Mouse (Mus musculus) cerebellum, adult 2 months (tissue): ENCODE measurements at regions not wholly inside any gene's neighbourhood (a gene's known extent, or its start where the extent isn't known, plus 50 kb on each side); places are given as distances from the start of the nearest gene placed in this dataset.

Experiments
- DNase-seq, 2 experiments: peaks; one replicate each; pipeline ENCODE4 v3.0.0; 2021
- H3K27ac ChIP-seq: fragments of 200-500 bp; 2 replicates; pipeline ENCODE4 v1.5.1; 2012; ENCODE audit warnings: low read length, control low read depth, inconsistent platforms; ENCODE audit not compliant: insufficient read depth
- H3K27me3 ChIP-seq: fragments of 200-500 bp; 2 replicates; pipeline ENCODE4 v1.6.1; 2012; ENCODE audit warnings: inconsistent platforms, mild to moderate bottlenecking, low read length, moderate library complexity; ENCODE audit not compliant: control insufficient read depth, insufficient read depth
- H3K4me1 ChIP-seq: fragments of 200-500 bp; 2 replicates; pipeline ENCODE4 v1.6.1; 2011; ENCODE audit warnings: low read length; ENCODE audit not compliant: control insufficient read depth, insufficient read depth
- H3K4me3 ChIP-seq: fragments of 200-500 bp; replicated peaks from 2 replicates; pipeline ENCODE3; 2011; ENCODE audit warnings: mild to moderate bottlenecking, low read depth, low read length, control low read depth; ENCODE audit not compliant: insufficient read depth
- CTCF ChIP-seq: fragments of 200-500 bp; IDR thresholded peaks from 2 replicates; pipeline ENCODE4 v1.5.1; 2011; ENCODE audit warnings: low read depth, mild to moderate bottlenecking, control low read depth, low read length, moderate library complexity, borderline replicate concordance; ENCODE audit not compliant: insufficient read depth
- POLR2A ChIP-seq: fragments of 200-500 bp; IDR thresholded peaks from 2 replicates; pipeline ENCODE4 v1.6.1; 2011; ENCODE audit warnings: low read length, control low read depth, borderline replicate concordance; ENCODE audit not compliant: insufficient read depth
- WGBS: fragments of 180-500 bp; shearing (Covaris S2); methylation state at CpG from one replicate; pipeline ENCODE4 v1.1.7; 2018; 5-methylcytosine and 5-hydroxymethylcytosine counted together

- 68% methylated on average over 3 of the region's 3 CpGs for WGBS
- no peak for DNase-seq
- Histone ChIP-seq H3K27me3 (no peaks in the 10 kb centered on the region), H3K4me1 (no peaks in the 10 kb centered on the region), H3K27ac (no peak overlapping the region), H3K4me3 (no peak overlapping the region)
- no peak for TF ChIP-seq POLR2A
- no peak for TF ChIP-seq CTCF
Measured at GRCm38 (mm10) chr10:30470831-30471230, 129.7 kb downstream of the Trmt11 start.

GRCm38 (mm10) chr10:30450616-30451015, 149.9 kb downstream of the Trmt11 start:
- Histone ChIP-seq H3K27me3 (no peaks in the 10 kb centered on the region), H3K4me1 (no peaks in the 10 kb centered on the region), H3K27ac (no peak overlapping the region), H3K4me3 (no peak overlapping the region)
- no peak for TF ChIP-seq CTCF
- TF ChIP-seq POLR2A, result no peak
- WGBS, result 68% methylated on average over 4 of the region's 4 CpGs
- no peak for DNase-seq

- Histone ChIP-seq H3K4me3 (no peak overlapping the region), H3K4me1 (no peaks in the 10 kb centered on the region), H3K27ac (no peak overlapping the region), H3K27me3 (no peaks in the 10 kb centered on the region)
- 88% methylated on average over 2 of the region's 2 CpGs for WGBS
- DNase-seq, result no peak
- TF ChIP-seq CTCF (no peak), POLR2A (no peak)
Measured at GRCm38 (mm10) chr10:30447057-30447456, 153.5 kb downstream of the Trmt11 start.

- H3K27ac ChIP-seq, result no peak overlapping the region
- no peak overlapping the region for H3K4me3 ChIP-seq
- H3K4me1 ChIP-seq, result no peaks in the 10 kb centered on the region
- DNase-seq, result no peak
- TF ChIP-seq POLR2A, result no peak
- WGBS, result 39% methylated on average over 1 of the region's 1 CpGs
- no peaks in the 10 kb centered on the region for H3K27me3 ChIP-seq
Measured at GRCm38 (mm10) chr10:30446572-30446971, 154.0 kb downstream of the Trmt11 start.

DNA sequence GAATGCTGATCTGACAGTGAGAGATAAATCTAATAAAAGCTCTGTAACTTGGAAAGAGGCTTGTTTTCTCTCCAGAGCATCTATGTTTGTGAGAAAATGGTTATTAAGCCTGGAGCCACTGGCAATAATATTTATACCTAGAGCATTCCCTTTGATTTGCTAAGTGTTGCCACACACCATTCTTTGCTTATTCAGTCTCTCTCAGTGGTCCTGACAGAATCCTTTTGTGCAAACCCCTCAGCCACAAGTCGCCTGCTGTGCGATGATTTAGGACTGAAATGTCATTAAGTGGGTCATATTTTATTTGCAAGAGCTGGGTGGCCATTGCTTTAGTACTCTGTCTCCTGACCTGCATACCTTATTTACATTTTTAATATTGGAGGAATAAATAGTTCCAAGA, 160.7 kb downstream of the Trmt11 start:
- Histone ChIP-seq H3K4me3 (no peak overlapping the region), H3K27ac (no peak overlapping the region), H3K27me3 (no peaks in the 10 kb centered on the region), H3K4me1 (no peaks in the 10 kb centered on the region)
- TF ChIP-seq CTCF, result no peak
- no peak for TF ChIP-seq POLR2A
- WGBS, result 22% methylated on average over 2 of the region's 2 CpGs
- DNase-seq, result no peak

DNA sequence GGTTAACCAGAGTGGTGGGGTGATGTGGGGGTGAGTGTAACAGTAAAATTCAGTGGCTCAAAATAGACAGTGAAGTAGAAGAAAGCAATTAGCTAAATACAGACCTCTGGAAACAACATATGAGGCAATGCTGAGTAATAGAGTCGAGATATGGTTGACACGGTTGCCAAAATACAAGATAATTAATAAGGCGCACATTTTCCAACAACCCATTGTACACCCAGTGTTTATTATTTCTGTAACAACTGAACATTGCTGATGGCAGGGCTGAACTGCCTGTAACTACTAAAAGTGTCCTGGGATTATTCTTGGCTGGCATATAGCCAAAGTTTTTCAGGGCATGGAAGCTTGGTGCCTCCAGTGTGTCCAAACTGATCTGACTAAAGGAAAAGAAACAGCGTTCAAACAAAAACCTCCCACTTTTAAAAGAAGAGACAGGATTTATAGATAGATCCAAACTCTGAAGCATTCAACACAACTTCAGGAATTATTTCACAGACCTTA, 174.1 kb downstream of the Trmt11 start:
- no peak for TF ChIP-seq POLR2A
- TF ChIP-seq CTCF, result no peak
- Histone ChIP-seq H3K27me3 (no peaks in the 10 kb centered on the region), H3K27ac (no peak overlapping the region), H3K4me1 (no peaks in the 10 kb centered on the region), H3K4me3 (no peak overlapping the region)
- 60% methylated on average over 4 of the region's 4 CpGs for WGBS
- DNase-seq, result no peak

DNA sequence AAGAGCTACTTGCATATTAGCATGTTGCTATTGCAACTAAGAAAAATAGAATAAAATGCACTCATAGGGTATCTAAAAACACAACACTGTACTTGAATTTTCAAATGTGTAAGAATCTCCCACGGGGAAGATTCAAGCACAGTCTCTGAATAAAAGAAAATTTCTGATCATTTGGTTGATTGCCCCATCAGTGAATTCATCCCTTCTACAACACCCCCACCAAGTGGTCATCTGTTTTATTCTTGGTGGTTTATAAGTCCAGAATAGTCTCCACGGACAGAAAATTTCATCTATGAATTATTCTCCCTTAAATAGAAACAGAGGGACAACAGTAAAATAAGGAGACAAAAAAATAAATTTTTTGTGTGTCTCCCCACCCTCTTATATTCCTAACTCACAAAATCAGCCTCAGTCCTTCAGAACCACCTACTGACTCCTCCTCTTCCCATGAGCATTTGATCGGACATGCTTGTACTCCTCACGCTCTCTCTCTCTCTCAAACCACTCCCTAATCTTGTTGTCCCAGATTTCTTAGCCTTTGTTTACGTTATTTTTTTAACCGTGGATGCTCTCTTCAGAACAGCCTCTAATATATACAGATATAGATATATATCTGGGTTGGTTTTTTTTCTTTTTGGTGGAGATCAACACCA, 181.0 kb downstream of the Trmt11 start:
- H3K4me3 ChIP-seq, result no peak overlapping the region
- 30% methylated on average over 6 of the region's 6 CpGs for whole genome bisulfite sequencing

DNA sequence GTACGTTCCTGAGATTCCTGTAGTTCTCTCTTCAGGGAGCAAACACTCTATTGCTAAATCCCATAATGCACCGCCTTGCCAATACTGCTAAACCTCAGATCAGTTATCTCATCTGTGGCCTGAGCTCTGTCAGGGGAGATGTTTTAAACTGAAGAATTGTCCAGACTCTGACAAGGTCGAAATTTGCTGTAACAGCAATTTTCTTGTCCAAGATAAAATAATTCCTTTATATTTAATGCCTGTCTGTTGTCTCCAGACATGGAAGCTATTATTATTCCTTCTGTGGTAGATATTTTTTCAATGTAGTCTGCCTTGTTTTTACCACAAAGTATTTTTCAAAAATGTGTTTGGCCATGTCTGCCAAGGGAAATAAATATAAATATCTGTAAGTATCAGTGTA, 184.2 kb downstream of the Trmt11 start:
- TF ChIP-seq CTCF, result no peak
- no peak for TF ChIP-seq POLR2A
- DNase-seq, result no peak
- H3K4me1 ChIP-seq, result no peaks in the 10 kb centered on the region
- no peaks in the 10 kb centered on the region for H3K27me3 ChIP-seq
- WGBS, result 73% methylated on average over 3 of the region's 3 CpGs
- no peak overlapping the region for H3K4me3 ChIP-seq
- H3K27ac ChIP-seq, result no peak overlapping the region

More for the DNA sequence above, 181.0 kb downstream of the Trmt11 start:
- no peak for TF ChIP-seq CTCF
- no peak for DNase-seq
- H3K27me3 ChIP-seq, result no peaks in the 10 kb centered on the region
- H3K4me1 ChIP-seq, result no peaks in the 10 kb centered on the region
- no peak overlapping the region for H3K27ac ChIP-seq
